Comparison of ENCODE assay signal across 9 mouse cellular contexts in the genomic region with DNA sequence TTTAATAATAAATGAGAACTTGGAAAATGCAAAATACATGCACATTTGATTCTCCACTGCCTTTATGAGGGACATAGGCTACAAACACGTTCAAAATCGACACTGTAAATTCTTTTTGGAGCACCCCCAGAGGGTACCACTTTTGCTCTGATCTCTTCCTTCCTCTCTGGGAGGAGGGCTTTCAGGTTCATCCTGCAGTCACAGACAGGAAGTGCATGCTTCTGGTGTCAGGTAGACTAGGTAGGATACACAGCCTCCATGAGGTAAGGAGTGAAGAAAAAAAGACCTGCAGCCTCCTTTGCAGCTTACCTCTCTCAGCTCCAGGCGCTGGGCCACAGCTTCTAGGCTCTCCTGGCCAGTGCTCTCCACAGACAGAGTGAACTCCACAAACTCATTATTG. TPM values are rescaled to one million over a fixed set of nuclear protein-coding genes. Genes with fewer than 3 reads are reported as not detected.
A peak's percentile ranks its signal among the peaks of the same experiment; 100 is the strongest.
DNase-seq lines count a peak whose midpoint lies in the region; ATAC-seq and TF ChIP-seq lines count a peak whose summit lies in the region.
"Had no signal": no experiment of that assay in that cellular context is flagged by ENCODE, and none has a peak within 500 bp of the region (broad histone marks: within the 10 kb centered on the region; RNA-seq: fewer than 3 reads in every experiment).

No protein-coding gene starts in this region.

- H3K36me3 ChIP-seq in kidney, postnatal 0 days (ENCODE audit: insufficient read depth, low read length): no peaks in the 10 kb centered on the region
- no peaks in the 10 kb centered on the region for H3K36me3 ChIP-seq in intestine, embryonic 15.5 days

- H3K4me2 ChIP-seq in kidney, postnatal 0 days (ENCODE audit: low read length): peak overlapping the region; percentile 84
- H3K4me2 ChIP-seq in intestine, embryonic 15.5 days (replicated peaks): peak overlapping the region; percentile 76

- no peak for TF ChIP-seq CTCF in kidney, postnatal 0 days (IDR thresholded peaks at IDR 0.05; ENCODE audit: low read depth)
- TF ChIP-seq CTCF in cortical plate, adult 2 months (IDR thresholded peaks at IDR 0.05; ENCODE audit: extremely low read depth, insufficient read depth, low read length): no peak

- H3K9me3 ChIP-seq in kidney, postnatal 0 days (replicated peaks; ENCODE audit: low read length): no peaks in the 10 kb centered on the region
- no peaks in the 10 kb centered on the region for H3K9me3 ChIP-seq in intestine, embryonic 15.5 days

- 0 out of 2 replicates have a peak overlapping the region, but pooled peaks have one; percentile 53 for H3K4me3 ChIP-seq in kidney, postnatal 0 days (replicated peaks; ENCODE audit: low read depth, low read length)
- H3K4me3 ChIP-seq in cortical plate, adult 2 months (ENCODE audit: insufficient read depth, low read length): peak overlapping the region; percentile 83; the same call in 1 of the 2 replicates
- peak overlapping the region; percentile 61 for H3K4me3 ChIP-seq in intestine, embryonic 15.5 days (replicated peaks)

- no peak overlapping the region for H3K9ac ChIP-seq in kidney, postnatal 0 days (ENCODE audit: low read depth, low read length)
- peak overlapping the region; percentile 65; the same call in 1 of the 2 replicates for H3K9ac ChIP-seq in intestine, embryonic 15.5 days

- WGBS in kidney, postnatal 0 days: 67% methylated on average over 3 of the region's 3 CpGs
- WGBS in intestine, embryonic 15.5 days: 67% methylated on average over 3 of the region's 3 CpGs

- no peak for DNase-seq in kidney, postnatal 0 days (ENCODE audit: low spot score)
- no peak for DNase-seq in kidney, postnatal 14 days
- DNase-seq in naive thymus-derived CD4-positive, alpha-beta T cell, adult 2 months (ENCODE audit: low read depth): peak; percentile 29
- DNase-seq in embryo, embryonic 11 days: no peak
- DNase-seq in ovary, postnatal 14 days (ENCODE audit: low spot score): no peak
- DNase-seq: kidney, adult 9 months had no signal

- H3K4me1 ChIP-seq in kidney, postnatal 0 days (replicated peaks; ENCODE audit: insufficient read depth, low read length): peaks cover 4% of the 10 kb centered on the region
- H3K4me1 ChIP-seq in cortical plate, adult 2 months (ENCODE audit: control insufficient read depth, insufficient read depth, low read length): peaks cover 3% of the 10 kb centered on the region
- H3K4me1 ChIP-seq in intestine, embryonic 15.5 days (replicated peaks): peaks cover 14% of the 10 kb centered on the region

- H3K27me3 ChIP-seq in kidney, postnatal 0 days (ENCODE audit: insufficient read depth, low read length): no peaks in the 10 kb centered on the region
- no peaks in the 10 kb centered on the region for H3K27me3 ChIP-seq in intestine, embryonic 15.5 days (replicated peaks)

- TF ChIP-seq POLR2A in cortical plate, adult 2 months (IDR thresholded peaks at IDR 0.05; ENCODE audit: extremely low read depth, insufficient read depth, low read length): no peak

- no peak for ATAC-seq in kidney, postnatal 0 days (replicated peaks; ENCODE audit: low FRiP score, low read depth)
- ATAC-seq in intestine, embryonic 15.5 days: no peak
- no peak for ATAC-seq in frontal cortex, adult (ENCODE audit: low TSS enrichment)

- H3K27ac ChIP-seq in kidney, postnatal 0 days: no peak overlapping the region
- no peak overlapping the region for H3K27ac ChIP-seq in cortical plate, adult 2 months (ENCODE audit: insufficient read depth, low read length)
- H3K27ac ChIP-seq in intestine, embryonic 15.5 days: no peak overlapping the region

RNA-seq across cellular contexts. Expression of a gene that starts 4.0 kb away (rescaled TPM):
- 6.4 and 7.2 TPM in 2 replicates for polyA plus RNA-seq in kidney, postnatal 0 days (2015; fragmentation: Nextera tagmentation; extraction: Ambion mirVana)
- polyA plus RNA-seq in cortical plate, adult 2 months (2012; rRNA removed): 8.5 and 10.6 TPM in 2 replicates
- polyA plus RNA-seq in intestine, embryonic 15.5 days (2015; fragmentation: Nextera tagmentation; extraction: Ambion mirVana): 7.7 TPM in 2 replicates

RNA-seq across cellular contexts. Expression of a gene that starts 13.6 kb away (rescaled TPM):
- 105 and 107 TPM in 2 replicates for polyA plus RNA-seq in kidney, postnatal 0 days (2015; fragmentation: Nextera tagmentation; extraction: Ambion mirVana)
- 119 TPM in 2 replicates for polyA plus RNA-seq in cortical plate, adult 2 months (2012; rRNA removed)
- polyA plus RNA-seq in intestine, embryonic 15.5 days (2015; fragmentation: Nextera tagmentation; extraction: Ambion mirVana): 86.2 and 98.3 TPM in 2 replicates
